Mouse (Mus musculus) myocyte (in vitro differentiated cells): ENCODE data around the gene Itgal. TPM values are rescaled to one million over a fixed set of nuclear protein-coding genes. Genes with fewer than 3 reads are reported as not detected.
A peak's percentile ranks its signal among the peaks of the same experiment; 100 is the strongest.

ENCODE experiments used
- H3K27me3 ChIP-seq: one replicate; pipeline ENCODE4 v1.6.1; 2011; ENCODE audit not compliant: control insufficient read depth, insufficient read depth, insufficient read length
- H3K36me3 ChIP-seq: one replicate; pipeline ENCODE4 v1.6.1; 2011; ENCODE audit not compliant: control insufficient read depth, insufficient read depth
- H3K4me2 ChIP-seq: one replicate; pipeline ENCODE4 v1.6.1; 2011; ENCODE audit warnings: low read depth, control low read depth
- H3K4me3 ChIP-seq: one replicate; pipeline ENCODE4 v1.5.1; 2011; ENCODE audit warnings: mild to moderate bottlenecking, control low read depth, moderate library complexity
- H3K79me2 ChIP-seq: one replicate; pipeline ENCODE4 v1.6.1; 2011; ENCODE audit not compliant: control insufficient read depth, insufficient read depth
- H3ac ChIP-seq: one replicate; pipeline ENCODE4 v1.6.1; 2011; ENCODE audit not compliant: control insufficient read depth, insufficient read length
- CEBPB ChIP-seq: IDR thresholded peaks from 2 replicates; pipeline ENCODE4 v1.6.1; 2011; ENCODE audit warnings: mild to moderate bottlenecking, moderate library complexity; ENCODE audit not compliant: poor library complexity, insufficient read depth, severe bottlenecking
- E2F4 ChIP-seq: IDR thresholded peaks from one replicate; pipeline ENCODE4 v1.6.1; 2011; ENCODE audit warnings: mild to moderate bottlenecking, control low read depth, moderate library complexity; ENCODE audit not compliant: insufficient read depth
- MAX ChIP-seq: IDR thresholded peaks from one replicate; pipeline ENCODE4 v1.6.1; 2011; ENCODE audit warnings: low read depth, mild to moderate bottlenecking, control low read depth
- MYOD1 ChIP-seq, 3 experiments: IDR thresholded peaks; one replicate each; pipeline ENCODE4 v1.6.1; 2011; ENCODE audit warnings: control low read depth in 2 of 3, low read depth in 2 of 3, mild to moderate bottlenecking in 2 of 3, moderate library complexity in 1 of 3; ENCODE audit not compliant: insufficient read length in 2 of 3, control insufficient read depth in 1 of 3
- MYOG ChIP-seq, 3 experiments: IDR thresholded peaks; one replicate each; pipeline ENCODE4 v1.6.1; 2011; ENCODE audit warnings: control low read depth in 2 of 3, low read depth in 2 of 3, mild to moderate bottlenecking in 2 of 3; ENCODE audit not compliant: insufficient read length in 2 of 3, control insufficient read depth in 1 of 3, insufficient read depth in 1 of 3
- POLR2A ChIP-seq: IDR thresholded peaks from one replicate; pipeline ENCODE4 v1.6.1; 2011; ENCODE audit warnings: low read depth, mild to moderate bottlenecking, control low read depth, moderate library complexity; ENCODE audit not compliant: insufficient read length
- POLR2AphosphoS2 ChIP-seq: IDR thresholded peaks from one replicate; pipeline ENCODE4 v1.6.1; 2011; ENCODE audit warnings: low read depth, control low read depth; ENCODE audit not compliant: insufficient read length
- REST ChIP-seq: IDR thresholded peaks from one replicate; pipeline ENCODE4 v1.6.1; 2011; ENCODE audit warnings: mild to moderate bottlenecking, control low read depth, moderate library complexity; ENCODE audit not compliant: insufficient read depth, insufficient read length
- SRF ChIP-seq: IDR thresholded peaks from one replicate; pipeline ENCODE4 v1.6.1; 2011; ENCODE audit warnings: low read depth; ENCODE audit not compliant: control insufficient read depth, insufficient read length
- TCF12 ChIP-seq: IDR thresholded peaks from one replicate; pipeline ENCODE4 v1.6.1; 2011; ENCODE audit warnings: mild to moderate bottlenecking, control low read depth; ENCODE audit not compliant: poor library complexity, insufficient read depth, severe bottlenecking
- TCF3 ChIP-seq: IDR thresholded peaks from one replicate; pipeline ENCODE4 v1.6.1; 2011; ENCODE audit warnings: low read depth, control low read depth; ENCODE audit not compliant: insufficient read length
- USF1 ChIP-seq: IDR thresholded peaks from one replicate; pipeline ENCODE4 v1.6.1; 2011; ENCODE audit warnings: low read depth, mild to moderate bottlenecking, control low read depth, moderate library complexity
- polyA plus RNA-seq: library from polyadenylated mRNA; unstranded; fragments of >200 nt; fragmentation: generic; extraction: Trizol; gene quantifications from one replicate; pipeline ENCODE4 v1.2.1, GENCODE M21; 2012; ENCODE audit warnings: missing spikeins

Gene Itgal
- polyA plus RNA-seq, 1 experiment = 0.16 TPM

GRCm38 (mm10) chr7:127345512-127346325 lies 49.7 kb downstream of the Itgal start, which contains the start of gene Zfp768:
Gene Zfp768 (minus strand): TSS chr7:127345589.
- Histone ChIP-seq H3ac (peak within 1 kb of the TSS; percentile 93), H3K79me2 (peaks cover 6% of the 10 kb centered on the region), H3K4me3 (peak within 1 kb of the TSS; percentile 62), H3K36me3 (no peaks in the 10 kb centered on the region), H3K27me3 (no peaks in the 10 kb centered on the region), H3K4me2 (peak within 1 kb of the TSS; percentile 92)
- TF ChIP-seq MYOD1 (IDR thresholded peaks at IDR 0.05; ENCODE audit: control insufficient read depth in 1 of 3, insufficient read length in 2 of 3, low read depth in 2 of 3) (no peak), REST (no peak), TCF12 (no peak), POLR2AphosphoS2 (peak; percentile 44), CEBPB (no peak), TCF3 (no peak), MAX (no peak), MYOG (IDR thresholded peaks at IDR 0.05; ENCODE audit: control insufficient read depth in 1 of 3, insufficient read depth in 1 of 3, insufficient read length in 2 of 3, low read depth in 2 of 3) (peak in 1 of 3 experiments; percentile 51), SRF (no peak), POLR2A (peak; percentile 87), E2F4 (no peak), USF1 (no peak)

GRCm38 (mm10) chr7:127346676-127347075 lies 50.6 kb downstream of the Itgal start:
- TF ChIP-seq MAX (no peak), MYOD1 (IDR thresholded peaks at IDR 0.05; ENCODE audit: control insufficient read depth in 1 of 3, insufficient read length in 2 of 3, low read depth in 2 of 3) (no peak), SRF (no peak), REST (no peak), TCF3 (no peak), E2F4 (no peak), USF1 (no peak), MYOG (IDR thresholded peaks at IDR 0.05; ENCODE audit: control insufficient read depth in 1 of 3, insufficient read depth in 1 of 3, insufficient read length in 2 of 3, low read depth in 2 of 3) (no peak), TCF12 (no peak), CEBPB (no peak), POLR2AphosphoS2 (no peak)
- H3K36me3 ChIP-seq = no peaks in the 10 kb centered on the region
- H3K27me3 ChIP-seq = no peaks in the 10 kb centered on the region
- H3K4me3 ChIP-seq = peak overlapping the region; percentile 62
- peak overlapping the region; percentile 92 for H3K4me2 ChIP-seq
- H3K79me2 ChIP-seq = peaks cover 6% of the 10 kb centered on the region
- H3ac ChIP-seq = no peak overlapping the region

DNA sequence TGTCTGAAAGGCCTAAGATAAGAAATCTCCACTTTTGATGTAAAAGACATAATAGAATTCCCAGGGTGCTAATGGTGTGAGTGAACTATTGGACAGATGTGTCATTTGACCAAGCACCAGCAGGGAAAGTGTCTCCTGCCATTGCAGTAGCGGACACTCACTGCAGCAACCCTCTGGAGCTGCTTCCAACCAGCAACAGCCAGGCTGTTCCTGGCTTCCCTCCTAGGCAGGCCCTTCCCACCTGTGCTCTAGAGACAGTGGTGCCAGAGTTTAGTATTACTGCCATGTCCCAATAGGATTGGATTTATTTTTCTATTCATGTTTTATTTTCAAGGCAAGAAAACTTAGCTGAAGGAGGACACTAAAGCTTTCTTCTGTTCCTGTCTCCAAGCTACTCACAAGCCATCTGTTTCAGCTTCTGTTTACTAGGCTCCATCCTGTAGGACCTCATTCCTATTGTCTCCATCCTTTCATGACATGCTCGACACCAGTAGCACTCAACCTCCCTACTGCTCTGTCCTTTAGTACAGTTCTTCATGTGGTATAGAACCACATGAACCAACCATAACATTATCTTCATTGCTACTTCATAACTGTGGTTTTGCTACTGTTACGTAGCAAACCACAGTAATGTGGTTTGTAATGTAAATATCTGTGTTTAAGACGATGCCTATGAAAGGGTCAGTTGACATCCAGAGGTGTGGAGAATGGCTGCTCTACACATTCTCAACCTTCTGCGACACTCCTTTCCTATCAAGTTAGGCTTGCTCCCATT lies 55.4 kb downstream of the Itgal start:
- TF ChIP-seq TCF12 (no peak), TCF3 (no peak), MYOG (IDR thresholded peaks at IDR 0.05; ENCODE audit: control insufficient read depth in 1 of 3, insufficient read depth in 1 of 3, insufficient read length in 2 of 3, low read depth in 2 of 3) (no peak), MAX (no peak), REST (no peak), CEBPB (no peak), USF1 (no peak), POLR2AphosphoS2 (no peak), MYOD1 (IDR thresholded peaks at IDR 0.05; ENCODE audit: control insufficient read depth in 1 of 3, insufficient read length in 2 of 3, low read depth in 2 of 3) (no peak), SRF (no peak), POLR2A (no peak)

GRCm38 (mm10) chr7:127355796-127356195 lies 59.7 kb downstream of the Itgal start:
- Histone ChIP-seq H3K27me3 (peaks cover 11% of the 10 kb centered on the region), H3K79me2 (no peaks in the 10 kb centered on the region), H3ac (no peak overlapping the region), H3K4me3 (no peak overlapping the region), H3K4me2 (no peak overlapping the region), H3K36me3 (no peaks in the 10 kb centered on the region)
- TF ChIP-seq POLR2AphosphoS2 (no peak), CEBPB (no peak), TCF3 (no peak), MAX (no peak), USF1 (no peak), E2F4 (no peak), REST (no peak)

More for the DNA sequence above, 55.4 kb downstream of the Itgal start:
- no peak overlapping the region for H3K4me3 ChIP-seq
- no peak overlapping the region for H3ac ChIP-seq
- H3K79me2 ChIP-seq = no peaks in the 10 kb centered on the region
- H3K36me3 ChIP-seq = no peaks in the 10 kb centered on the region
- no peak overlapping the region for H3K4me2 ChIP-seq
- no peaks in the 10 kb centered on the region for H3K27me3 ChIP-seq
